Mouse (Mus musculus): Measurements from ENCODE around the gene Rnf128.

DNA sequence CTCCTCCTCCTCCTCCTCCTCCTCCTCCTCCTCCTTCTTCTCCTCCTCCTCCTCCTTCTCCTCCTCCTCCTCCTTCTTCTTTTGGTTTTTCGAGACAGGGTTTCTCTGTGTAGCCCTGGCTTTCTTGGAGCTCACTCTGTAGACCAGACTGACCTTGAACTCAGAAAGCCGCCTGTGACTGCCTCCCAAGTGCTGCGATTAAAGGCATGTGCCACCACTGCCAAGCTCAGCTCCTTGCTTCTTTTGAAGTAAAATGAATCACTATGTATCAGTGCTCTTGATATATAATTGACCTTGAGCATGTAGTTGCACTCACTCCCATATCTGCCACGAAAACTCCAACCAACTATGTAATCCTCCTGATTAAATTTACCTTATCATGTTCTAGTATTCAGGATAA lies 59.0 kb downstream of the Rnf128 start:
- no peak for TF ChIP-seq POLR2A (IDR thresholded peaks at IDR 0.05; ENCODE audit: insufficient read length, low read depth)
- no peak for TF ChIP-seq MYOG (IDR thresholded peaks at IDR 0.05; ENCODE audit: control insufficient read depth in 1 of 3, insufficient read depth in 1 of 3, insufficient read length in 2 of 3, low read depth in 2 of 3)
- no peak for TF ChIP-seq TCF12 (IDR thresholded peaks at IDR 0.05; ENCODE audit: insufficient read depth, poor library complexity, severe bottlenecking)
- no peak for TF ChIP-seq E2F4 (IDR thresholded peaks at IDR 0.05; ENCODE audit: insufficient read depth)
- no peak for TF ChIP-seq USF1 (IDR thresholded peaks at IDR 0.05; ENCODE audit: low read depth)
